Mouse (Mus musculus): Measurements from ENCODE around the gene Trip12. TPM values are rescaled to one million over a fixed set of nuclear protein-coding genes. Genes with fewer than 3 reads are reported as not detected.

Trip12 gene
- polyA plus RNA-seq, 1 experiment from 2014 or later, result 21.2 TPM

- Histone ChIP-seq H3K36me3 (replicated peaks; ENCODE audit: insufficient read depth, low read length) (no peaks in the 10 kb centered on the region), H3K9ac (replicated peaks) (no peak overlapping the region), H3K9me3 (ENCODE audit: low read length) (no peaks in the 10 kb centered on the region), H3K4me2 (ENCODE audit: low read depth, low read length) (peak overlapping the region; percentile 54; the same call in 1 of the 2 replicates), H3K4me3 (ENCODE audit: low read depth, low read length) (peak overlapping the region; percentile 31; the same call in 1 of the 2 replicates), H3K27ac (ENCODE audit: low read depth) (no peak overlapping the region), H3K4me1 (ENCODE audit: insufficient read depth) (peaks cover 5% of the 10 kb centered on the region), H3K27me3 (ENCODE audit: insufficient read depth, low read length) (peaks cover 27% of the 10 kb centered on the region)
- TF ChIP-seq CTCF (IDR thresholded peaks at IDR 0.05; ENCODE audit: low read depth) (no peak), EP300 (IDR thresholded peaks at IDR 0.05; ENCODE audit: low read depth) (no peak)
- DNase-seq (no peak), ATAC-seq (no peak)
- 17% methylated on average over 26 of the region's 26 CpGs for WGBS (ENCODE audit: insufficient replicate concordance)
These were observed 145.4 kb downstream of the Trip12 start for GRCm38 (mm10) chr1:84694688-84695474.

- Histone ChIP-seq H3K9ac (replicated peaks) (no peak overlapping the region), H3K27ac (ENCODE audit: low read depth) (no peak overlapping the region), H3K9me3 (ENCODE audit: low read length) (no peaks in the 10 kb centered on the region), H3K4me1 (ENCODE audit: insufficient read depth) (no peaks in the 10 kb centered on the region), H3K4me2 (ENCODE audit: low read depth, low read length) (no peak overlapping the region), H3K4me3 (ENCODE audit: low read depth, low read length) (no peak overlapping the region), H3K36me3 (replicated peaks; ENCODE audit: insufficient read depth, low read length) (no peaks in the 10 kb centered on the region), H3K27me3 (ENCODE audit: insufficient read depth, low read length) (no peaks in the 10 kb centered on the region)
- ATAC-seq (no peak), DNase-seq (no peak)
- 60% methylated on average over 4 of the region's 4 CpGs for whole genome bisulfite sequencing (ENCODE audit: insufficient replicate concordance)
- TF ChIP-seq CTCF (IDR thresholded peaks at IDR 0.05; ENCODE audit: low read depth) (no peak), EP300 (IDR thresholded peaks at IDR 0.05; ENCODE audit: low read depth) (no peak)
These were observed 162.4 kb downstream of the Trip12 start for GRCm38 (mm10) chr1:84677910-84678309.

Small RNA genes within 50 kb of the gene (microRNA-seq; reads per million reads assigned to microRNA genes)
- 3.6 reads per million for gene Mir5126

Other genes starting within 250 kb of the Trip12 start
- not detected in 2 replicates for gene Dner, start 144.3 kb downstream of the Trip12 start, polyA plus RNA-seq (2015; fragmentation: Nextera tagmentation; extraction: Ambion mirVana)
- gene Fbxo36, start 675 bp downstream of the Trip12 start, polyA plus RNA-seq (2015; fragmentation: Nextera tagmentation; extraction: Ambion mirVana), result 12.6 and 16.4 TPM in 2 replicates
- 0.05 TPM in 1 of 2 replicates, not detected in the other for gene Slc16a14, start 94.6 kb upstream of the Trip12 start, polyA plus RNA-seq (2015; fragmentation: Nextera tagmentation; extraction: Ambion mirVana)